Mouse (Mus musculus) liver, adult 2 months (tissue): ENCODE measurements around the gene Teddm1b.

Source experiments
- CTCF ChIP-seq: fragments of 200-500 bp; IDR thresholded peaks from 2 replicates; pipeline ENCODE4 v1.5.1; 2011; ENCODE audit warnings: low read depth, low read length, control low read depth
- POLR2A ChIP-seq: fragments of 200-500 bp; IDR thresholded peaks from 2 replicates; pipeline ENCODE4 v1.6.1; 2011; ENCODE audit warnings: low read length, control low read depth; ENCODE audit not compliant: insufficient read depth; ENCODE audit errors: extremely low read depth

- TF ChIP-seq CTCF (no peak), POLR2A (no peak)
Observed at GRCm38 (mm10) chr1:153836036-153836435, 38.1 kb upstream of the Teddm1b start.
